Mouse (Mus musculus): ENCODE measurements at regions not wholly inside any gene's neighbourhood (a gene's known extent, or its start where the extent isn't known, plus 50 kb on each side); places are given as distances from the start of the nearest gene placed in this dataset.

- DNase-seq (ENCODE audit: low spot score): no peak
Measured at GRCm38 (mm10) chr4:98282275-98282674, 100.8 kb downstream of the Tm2d1 start.

- peak; percentile 11 for DNase-seq (ENCODE audit: low spot score)
Measured at GRCm38 (mm10) chr4:98258336-98258735, 124.8 kb downstream of the Tm2d1 start.

- peak; percentile 81 for DNase-seq (ENCODE audit: low spot score)
Measured at GRCm38 (mm10) chr4:98257711-98258110, 125.4 kb downstream of the Tm2d1 start.

GRCm38 (mm10) chr4:98254856-98255853 lies 128.0 kb downstream of the Tm2d1 start:
- DNase-seq (ENCODE audit: low spot score): no peak

- no peak for DNase-seq (ENCODE audit: low spot score)
Measured at GRCm38 (mm10) chr4:98243941-98244929, 138.9 kb downstream of the Tm2d1 start.

GRCm38 (mm10) chr4:98243502-98243901 lies 139.6 kb downstream of the Tm2d1 start:
- no peak for DNase-seq (ENCODE audit: low spot score)

- DNase-seq (ENCODE audit: low spot score): no peak
Measured at GRCm38 (mm10) chr4:98241921-98242320, 141.2 kb downstream of the Tm2d1 start.

GRCm38 (mm10) chr4:98240289-98240688 lies 142.8 kb downstream of the Tm2d1 start:
- DNase-seq (ENCODE audit: low spot score): no peak

GRCm38 (mm10) chr4:98238075-98238474 lies 145.0 kb downstream of the Tm2d1 start:
- DNase-seq (ENCODE audit: low spot score): no peak

- DNase-seq (ENCODE audit: low spot score): no peak
Measured at GRCm38 (mm10) chr4:98237475-98237874, 145.6 kb downstream of the Tm2d1 start.

GRCm38 (mm10) chr4:98236006-98236783 lies 146.9 kb downstream of the Tm2d1 start:
- no peak for DNase-seq (ENCODE audit: low spot score)

GRCm38 (mm10) chr4:98228193-98228592 lies 154.9 kb downstream of the Tm2d1 start:
- no peak for DNase-seq (ENCODE audit: low spot score)

- DNase-seq (ENCODE audit: low spot score): no peak
Measured at GRCm38 (mm10) chr4:98224366-98224765, 158.7 kb downstream of the Tm2d1 start.

- DNase-seq (ENCODE audit: low spot score): no peak
Measured at GRCm38 (mm10) chr4:98223429-98223828, 159.7 kb downstream of the Tm2d1 start.

GRCm38 (mm10) chr4:98221566-98221965 lies 161.5 kb downstream of the Tm2d1 start:
- DNase-seq (ENCODE audit: low spot score): peak; percentile 57

- no peak for DNase-seq (ENCODE audit: low spot score)
Measured at GRCm38 (mm10) chr4:98215218-98215617, 167.9 kb downstream of the Tm2d1 start.

- no peak for DNase-seq (ENCODE audit: low spot score)
Measured at GRCm38 (mm10) chr4:98207446-98207845, 175.7 kb downstream of the Tm2d1 start.

- no peak for DNase-seq (ENCODE audit: low spot score)
Measured at GRCm38 (mm10) chr4:98206245-98206970, 176.7 kb downstream of the Tm2d1 start.

- DNase-seq (ENCODE audit: low spot score): no peak
Measured at GRCm38 (mm10) chr4:98203129-98203528, 180.0 kb downstream of the Tm2d1 start.

GRCm38 (mm10) chr4:98202232-98202631 lies 180.9 kb downstream of the Tm2d1 start:
- no peak for DNase-seq (ENCODE audit: low spot score)

GRCm38 (mm10) chr4:98201102-98201501 lies 182.0 kb downstream of the Tm2d1 start:
- DNase-seq (ENCODE audit: low spot score): peak; percentile 81

All from heart, adult 8-10 months (tissue).